Mouse (Mus musculus): ENCODE results near the gene Vmn2r100. TPM values are rescaled to one million over a fixed set of nuclear protein-coding genes. Genes with fewer than 3 reads are reported as not detected.

Gene Vmn2r100
- polyA plus RNA-seq (2015; fragmentation: Nextera tagmentation; extraction: Ambion mirVana): not detected in 2 replicates

- no peak for DNase-seq (ENCODE audit: low spot score)
Measured at GRCm38 (mm10) chr17:19504432-19504831, at the start of gene Vmn2r100. Vmn2r100 (plus strand) TSS chr17:19504732.

- no peak for DNase-seq (ENCODE audit: low spot score)
Measured at GRCm38 (mm10) chr17:19482866-19483265, 21.7 kb upstream of the Vmn2r100 start.

- no peak for DNase-seq (ENCODE audit: low spot score)
Measured at GRCm38 (mm10) chr17:19576927-19577326, 72.4 kb downstream of the Vmn2r100 start, which contains the start of gene Vmn2r101. Vmn2r101 (plus strand) TSS chr17:19577227.

Other genes with a start within 250 kb of the Vmn2r100 start
- gene Vmn2r99, start 142.8 kb upstream of the Vmn2r100 start, polyA plus RNA-seq (2015; fragmentation: Nextera tagmentation; extraction: Ambion mirVana): not detected in 2 replicates
- gene Vmn2r101, start 72.5 kb downstream of the Vmn2r100 start, polyA plus RNA-seq (2015; fragmentation: Nextera tagmentation; extraction: Ambion mirVana): not detected in 2 replicates
- not detected in 2 replicates for gene Vmn2r102, start 155.6 kb downstream of the Vmn2r100 start, polyA plus RNA-seq (2015; fragmentation: Nextera tagmentation; extraction: Ambion mirVana)